Mouse (Mus musculus) erythroblast, embryonic 14.5 days (primary cell): ENCODE results near the gene Uhrf2.

Source experiments
- GATA1 ChIP-seq: IDR thresholded peaks from 2 replicates; pipeline ENCODE4 v1.6.1; 2012; ENCODE audit warnings: low read length, inconsistent platforms, mixed read lengths
- TAL1 ChIP-seq: IDR thresholded peaks from 3 replicates; pipeline ENCODE4 v1.6.1; 2012; ENCODE audit warnings: low read length, inconsistent platforms, mixed read lengths

GRCm38 (mm10) chr19:30003621-30004020 is 26.7 kb upstream of the Uhrf2 start, which contains the start of gene Trpd52l3:
- no peak for TF ChIP-seq TAL1
- TF ChIP-seq GATA1: no peak
